Mouse (Mus musculus) heart, postnatal 0 days (tissue): ENCODE measurements around the gene Kdm2b.

Experiments
- CTCF ChIP-seq: IDR thresholded peaks from 2 replicates; pipeline ENCODE4 v1.5.1; 2016; ENCODE audit warnings: antibody characterized with exemption, control low read depth, low read depth
- EP300 ChIP-seq: IDR thresholded peaks from 2 replicates; pipeline ENCODE4 v1.6.1; 2016; ENCODE audit warnings: antibody characterized with exemption, low read depth

- no peak for TF ChIP-seq CTCF
- no peak for TF ChIP-seq EP300
Observed at GRCm38 (mm10) chr5:122993811-122994210, 4.2 kb upstream of the Kdm2b start.
